Mouse (Mus musculus) stomach, postnatal 0 days (tissue): ENCODE results near the gene Drc7.

Experiments
- CTCF ChIP-seq: IDR thresholded peaks from 2 replicates; pipeline ENCODE4 v1.5.1; 2016; ENCODE audit warnings: antibody characterized with exemption, low read depth, mild to moderate bottlenecking, moderate library complexity
- EP300 ChIP-seq: optimal IDR thresholded peaks from 2 replicates; pipeline ENCODE3; 2016; ENCODE audit warnings: antibody characterized with exemption

- TF ChIP-seq EP300 (no peak), CTCF (no peak)
Observed at GRCm38 (mm10) chr8:95024387-95024786, 30.5 kb upstream of the Drc7 start.
